Mouse (Mus musculus) megakaryocyte-erythroid progenitor cell, adult 5-6 weeks (primary cell): ENCODE data around the gene Cuedc2. TPM values are rescaled to one million over a fixed set of nuclear protein-coding genes. Genes with fewer than 3 reads are reported as not detected.

Source experiments
- ATAC-seq: replicated peaks from 2 replicates; pipeline ENCODE4 v1.8.0; 2016; ENCODE audit warnings: mild to moderate bottlenecking, inconsistent platforms; ENCODE audit not compliant: severe bottlenecking, poor library complexity, low FRiP score, low TSS enrichment
- total RNA-seq, 2 experiments: library from RNA; stranded (forward) in 1 of 2; stranded (reverse) in 1 of 2; fragments of 200-1000, 215-1000 nt in 1 of 2; fragments of >200 nt in 1 of 2; fragmentation: Nextera tagmentation in 1 of 2; gene quantifications; 2 replicates each; pipeline ENCODE4 v1.2.3; 2014 to 2017

Gene Cuedc2
- total RNA-seq, 2 experiments from 2014 or later, result 61.2 to 121 TPM

DNA sequence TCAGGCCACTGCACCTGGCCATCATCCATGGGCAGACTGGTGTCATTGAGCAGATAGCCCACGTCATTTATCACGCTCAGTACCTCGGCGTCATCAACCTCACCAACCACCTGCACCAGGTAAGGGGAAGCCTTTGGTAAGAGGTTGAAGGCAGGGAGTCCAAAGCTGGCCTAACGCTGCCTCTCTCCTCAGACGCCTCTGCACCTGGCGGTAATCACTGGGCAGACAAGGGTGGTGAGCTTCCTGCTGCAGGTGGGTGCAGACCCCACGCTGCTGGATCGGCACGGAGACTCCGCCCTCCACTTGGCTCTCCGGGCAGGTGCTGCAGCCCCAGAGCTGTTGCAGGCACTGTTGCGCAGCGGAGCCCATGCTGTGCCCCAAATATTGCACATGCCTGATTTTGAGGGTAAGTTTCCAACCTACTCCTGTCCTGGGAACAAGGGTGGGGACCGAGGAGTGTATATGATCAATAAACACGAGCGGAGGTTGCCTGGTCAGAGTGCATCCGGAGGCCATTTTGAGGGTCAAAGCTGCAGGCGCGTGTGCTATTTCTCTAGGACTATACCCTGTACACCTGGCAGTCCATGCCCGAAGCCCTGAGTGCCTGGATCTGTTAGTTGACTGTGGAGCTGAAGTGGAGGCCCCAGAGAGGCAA, 28.7 kb downstream of the Cuedc2 start:
- no peak for ATAC-seq

GRCm38 (mm10) chr19:46308706-46309435, 29.6 kb downstream of the Cuedc2 start:
- peak; percentile 46; the same call in 1 of the 2 replicates for ATAC-seq

GRCm38 (mm10) chr19:46308303-46308702, 30.2 kb downstream of the Cuedc2 start:
- no peak for ATAC-seq

DNA sequence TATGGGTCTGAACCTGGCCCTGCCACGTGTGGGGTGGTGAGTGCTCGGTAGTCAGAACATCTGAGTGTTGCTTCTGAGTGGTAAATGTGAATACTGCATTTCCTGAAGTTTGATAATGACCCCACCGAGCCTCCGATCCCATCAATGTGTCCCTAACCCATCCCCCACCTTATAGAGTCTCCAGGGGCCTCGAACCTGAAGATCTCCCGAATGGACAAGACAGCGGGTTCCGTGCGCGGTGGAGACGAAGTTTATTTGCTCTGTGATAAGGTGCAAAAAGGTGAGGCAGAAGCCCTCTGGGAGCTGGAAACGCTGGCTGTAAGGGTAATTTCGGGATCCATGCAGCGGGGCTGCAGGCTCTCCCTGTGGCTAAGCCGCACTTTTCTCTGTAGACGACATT, 30.7 kb downstream of the Cuedc2 start:
- no peak for ATAC-seq

DNA sequence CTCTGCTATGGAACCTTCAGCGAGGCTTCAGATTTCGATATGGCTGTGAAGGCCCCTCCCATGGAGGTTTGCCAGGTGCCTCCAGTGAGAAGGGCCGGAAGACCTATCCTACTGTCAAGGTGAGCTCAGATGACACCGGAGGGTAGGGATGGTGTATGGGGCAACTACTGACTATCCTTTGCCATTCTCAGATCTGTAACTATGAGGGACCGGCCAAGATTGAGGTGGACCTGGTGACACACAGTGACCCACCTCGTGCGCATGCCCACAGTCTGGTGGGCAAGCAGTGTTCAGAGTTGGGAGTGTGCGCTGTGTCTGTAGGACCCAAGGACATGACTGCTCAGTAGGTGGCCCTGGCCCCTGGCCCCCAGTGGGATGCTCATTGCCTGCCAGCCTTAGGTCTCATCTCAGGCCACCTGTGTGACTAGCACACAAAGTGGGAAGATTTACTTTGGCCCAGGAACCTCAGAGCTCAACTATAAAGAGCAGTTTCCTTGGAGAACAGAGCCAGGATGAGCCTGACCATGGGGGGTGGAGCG, 31.7 kb downstream of the Cuedc2 start:
- no peak for ATAC-seq

DNA sequence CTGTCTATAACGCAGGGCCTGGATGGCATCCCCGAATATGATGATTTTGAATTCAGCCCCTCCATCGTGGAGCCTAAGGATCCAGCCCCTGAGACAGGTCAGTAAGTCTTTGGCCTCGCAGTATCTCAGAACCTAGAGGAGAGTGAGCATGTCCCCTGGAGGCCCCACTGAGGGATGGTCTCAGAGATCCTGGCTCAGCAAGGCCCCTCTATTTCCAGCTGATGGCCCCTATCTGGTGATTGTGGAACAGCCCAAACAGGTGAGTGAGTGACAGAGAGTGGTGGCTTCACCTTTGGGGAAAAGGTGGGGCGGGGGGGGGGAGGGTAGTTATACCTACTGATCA, 32.3 kb downstream of the Cuedc2 start:
- no peak for ATAC-seq

- peak; percentile 56 for ATAC-seq
These were observed 32.9 kb downstream of the Cuedc2 start for GRCm38 (mm10) chr19:46305432-46306267.

DNA sequence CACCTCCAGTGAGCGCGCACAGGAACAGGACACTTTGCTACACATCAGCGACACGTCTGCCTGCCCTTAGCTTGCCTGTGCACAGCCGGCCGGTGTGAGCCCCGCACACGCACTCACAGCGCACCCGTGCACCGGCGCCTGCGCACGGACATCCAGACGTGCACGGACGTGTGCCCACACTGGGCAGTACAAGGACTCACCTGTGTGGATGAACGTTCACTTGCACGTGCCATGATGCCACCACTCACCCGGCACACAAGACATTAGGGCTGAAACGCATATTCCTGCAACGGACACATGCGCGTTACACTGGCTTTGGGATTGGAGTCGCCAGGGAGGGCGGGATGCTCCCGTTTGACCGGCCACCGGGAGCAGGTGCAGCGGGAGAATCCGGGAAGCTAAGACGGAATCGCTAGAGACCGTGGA, 33.6 kb downstream of the Cuedc2 start:
- ATAC-seq, result peak; percentile 40

GRCm38 (mm10) chr19:46304216-46304841, 34.2 kb downstream of the Cuedc2 start, which contains the start of gene Nfkb2:
Nfkb2 (plus strand) TSS chr19:46304320.
- ATAC-seq, result peak; percentile 81

- no peak for ATAC-seq
These were observed 35.0 kb downstream of the Cuedc2 start for GRCm38 (mm10) chr19:46303251-46304215.

DNA sequence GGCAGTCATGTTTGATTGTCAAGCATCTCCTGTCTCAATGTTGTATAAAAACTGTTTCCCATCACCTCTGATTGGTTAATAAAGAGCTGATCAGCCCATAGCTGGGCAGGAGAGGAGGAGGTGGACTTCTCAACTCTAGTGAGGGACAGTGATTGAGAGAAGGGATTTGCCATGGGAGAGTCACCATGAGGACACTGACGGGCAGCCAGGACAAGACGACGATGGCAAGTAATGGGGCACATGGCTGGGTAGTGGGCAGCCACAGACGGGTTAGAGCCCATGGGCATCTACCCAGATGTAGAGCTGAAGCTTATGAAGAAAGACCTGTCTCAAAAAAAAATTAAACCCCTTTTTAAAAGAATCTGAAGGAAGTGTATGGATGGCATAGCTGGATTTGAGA, 36.0 kb downstream of the Cuedc2 start:
- no peak for ATAC-seq

DNA sequence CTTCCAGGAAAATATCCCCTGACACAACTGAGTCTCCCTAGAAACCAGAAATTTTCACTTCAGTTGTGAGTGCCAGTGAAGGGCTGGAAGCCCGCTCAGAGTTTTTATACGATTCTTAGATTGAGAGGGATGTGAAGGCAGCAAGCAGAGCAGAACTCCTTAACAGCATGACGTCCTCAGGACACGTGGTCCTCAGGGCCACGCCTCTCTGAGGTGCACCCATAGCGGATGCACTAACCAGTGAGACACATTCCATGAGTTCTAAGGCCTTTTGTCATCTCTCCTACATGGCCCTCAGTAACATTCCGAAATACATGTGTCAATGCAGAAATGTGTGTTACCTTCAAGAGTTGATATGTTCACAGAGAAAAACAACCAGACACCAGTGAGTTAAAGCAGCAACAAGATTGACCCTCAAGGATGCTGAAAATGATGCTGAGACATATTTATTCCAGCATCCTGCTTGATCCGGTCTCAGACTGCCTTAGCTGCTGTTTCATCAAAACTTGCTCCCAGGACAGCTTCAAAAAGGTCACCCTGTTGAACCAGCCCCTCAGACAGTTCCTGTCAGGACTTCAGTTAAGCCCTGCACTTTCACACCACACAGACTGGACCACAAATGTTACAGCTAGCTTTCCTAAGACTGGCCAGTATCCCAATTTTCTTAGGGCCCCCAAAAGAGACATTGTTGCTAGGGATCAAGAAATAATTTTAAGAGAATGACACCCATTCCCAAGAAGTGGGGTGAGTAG, 38.0 kb downstream of the Cuedc2 start:
- ATAC-seq, result no peak

DNA sequence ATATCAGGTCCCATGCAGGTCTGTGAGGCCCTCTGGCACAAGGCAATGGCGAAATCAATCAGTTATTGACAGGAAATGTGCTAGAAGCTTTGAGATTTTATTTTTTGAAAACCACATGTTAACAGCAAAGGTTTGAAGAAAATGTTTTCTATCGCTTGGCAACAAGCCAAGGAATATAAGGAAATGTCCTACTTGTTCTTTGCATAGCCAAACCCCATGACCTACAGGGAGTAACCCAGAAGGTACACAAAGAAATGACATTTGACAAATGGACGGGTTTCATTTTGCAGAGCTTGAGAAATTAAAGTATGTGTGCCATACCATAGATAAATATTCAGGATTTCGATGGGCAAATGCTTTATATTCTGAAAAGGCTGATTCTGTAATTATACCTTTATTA, 41.6 kb downstream of the Cuedc2 start:
- no peak for ATAC-seq

DNA sequence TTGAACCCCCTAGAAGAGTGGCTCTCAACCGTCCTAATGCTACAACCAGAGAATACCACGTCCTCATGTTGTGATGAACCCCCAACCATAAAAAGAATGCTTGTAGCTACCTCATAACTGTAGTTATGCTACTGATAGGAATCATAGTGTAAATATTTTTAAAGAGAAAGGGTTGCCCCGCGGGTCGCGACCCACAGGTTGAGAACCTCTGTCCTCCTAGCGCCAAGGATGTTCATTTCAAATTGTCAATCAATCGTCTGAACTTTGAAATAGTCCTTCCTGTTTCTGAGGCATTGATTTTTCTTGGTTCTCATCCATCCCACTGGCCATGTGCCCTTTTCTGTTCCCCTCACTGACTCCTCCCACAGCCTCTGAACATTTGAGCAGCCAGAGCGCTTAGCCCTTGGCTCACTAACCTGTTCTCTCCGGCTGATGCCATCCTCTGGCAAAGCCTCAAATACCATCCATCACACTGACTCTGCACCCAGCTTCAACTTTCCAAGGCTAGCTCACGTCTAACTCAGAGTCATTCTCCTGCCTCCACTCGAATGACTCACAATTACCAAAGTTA, 47.9 kb downstream of the Cuedc2 start:
- ATAC-seq, result no peak

GRCm38 (mm10) chr19:46287566-46287965, 50.9 kb downstream of the Cuedc2 start:
- ATAC-seq, result no peak

- no peak for ATAC-seq
These were observed 51.6 kb downstream of the Cuedc2 start for GRCm38 (mm10) chr19:46286926-46287325.

DNA sequence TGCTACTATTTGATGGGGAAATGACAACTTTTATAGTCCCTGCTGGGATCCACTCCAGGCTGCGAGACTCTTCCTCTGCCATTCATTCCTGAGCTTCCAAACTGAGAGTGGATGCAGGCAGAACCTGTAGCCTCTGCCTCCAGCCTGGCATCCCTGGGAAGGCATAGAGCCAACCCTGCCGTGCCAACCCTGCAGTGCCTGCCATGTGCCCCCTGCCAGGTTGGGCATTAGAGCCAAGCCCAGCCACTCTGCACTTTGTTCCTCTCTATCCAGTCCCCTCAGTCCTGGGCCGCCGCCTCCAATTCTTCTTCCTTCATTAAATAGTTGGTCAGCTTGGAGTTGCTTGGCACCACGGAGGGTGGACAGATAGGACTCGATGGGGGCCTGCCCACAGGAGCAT, 52.5 kb downstream of the Cuedc2 start:
- no peak for ATAC-seq

GRCm38 (mm10) chr19:46285631-46286030, 52.9 kb downstream of the Cuedc2 start:
- ATAC-seq, result no peak
